Mouse (Mus musculus) MEL (cell line): ENCODE results near the gene Gde1. TPM values are rescaled to one million over a fixed set of nuclear protein-coding genes. Genes with fewer than 3 reads are reported as not detected.

Experiments
- DNase-seq: peaks from one replicate; pipeline ENCODE4 v3.0.0; 2011; ENCODE audit warnings: low read depth, low spot score
- H3K27ac ChIP-seq: 2 replicates; pipeline ENCODE4 v1.5.1; 2012; ENCODE audit warnings: low read depth, mild to moderate bottlenecking, control low read depth, low read length, moderate library complexity; ENCODE audit not compliant: control insufficient read depth
- H3K27me3 ChIP-seq, 2 experiments: fragments of 150-350 bp in 1 of 2; sonication (generic) in 1 of 2; 2 replicates each; pipeline ENCODE4 v1.6.1; 2012; ENCODE audit warnings: low read length in 2 of 2, mild to moderate bottlenecking in 2 of 2, improper control_type of control experiment in 1 of 2, moderate library complexity in 1 of 2; ENCODE audit not compliant: insufficient read depth in 2 of 2, control insufficient read depth in 1 of 2
- H3K36me3 ChIP-seq, 2 experiments: 2 replicates each; pipeline ENCODE4 v1.6.1; 2012 to 2014; ENCODE audit warnings: low read length in 2 of 2, improper control_type of control experiment in 1 of 2, inconsistent platforms in 1 of 2, mild to moderate bottlenecking in 1 of 2; ENCODE audit not compliant: insufficient read depth in 2 of 2, control insufficient read depth in 1 of 2
- H3K4me1 ChIP-seq, 2 experiments: fragments of 150-350 bp in 1 of 2; sonication (generic) in 1 of 2; 2 replicates each; pipeline ENCODE4 v1.6.1; 2012; ENCODE audit warnings: low read length in 2 of 2, improper control_type of control experiment in 1 of 2, mild to moderate bottlenecking in 1 of 2; ENCODE audit not compliant: insufficient read depth in 2 of 2, control insufficient read depth in 1 of 2
- H3K4me3 ChIP-seq, 2 experiments: fragments of 150-350 bp in 1 of 2; sonication (generic) in 1 of 2; 2 replicates each; pipeline ENCODE4 v1.5.1; 2012; ENCODE audit warnings: low read depth in 2 of 2, low read length in 2 of 2, mild to moderate bottlenecking in 2 of 2, moderate library complexity in 2 of 2, control low read depth in 1 of 2, improper control_type of control experiment in 1 of 2; ENCODE audit not compliant: control insufficient read depth in 1 of 2, insufficient read depth in 1 of 2
- H3K79me2 ChIP-seq: 2 replicates; pipeline ENCODE4 v1.6.1; 2012; ENCODE audit warnings: mild to moderate bottlenecking, low read length, moderate library complexity; ENCODE audit not compliant: control insufficient read depth, poor library complexity, insufficient read depth
- H3K9ac ChIP-seq: 2 replicates; pipeline ENCODE4 v1.6.1; 2012; ENCODE audit warnings: low read depth, mild to moderate bottlenecking, control low read depth, low read length, moderate library complexity; ENCODE audit not compliant: control insufficient read depth, poor library complexity, severe bottlenecking
- H3K9me3 ChIP-seq: fragments of 150-350 bp; sonication (generic); replicated peaks from 2 replicates; pipeline ENCODE4 v1.6.1; 2012; ENCODE audit warnings: mild to moderate bottlenecking, low read length, improper control_type of control experiment, moderate library complexity; ENCODE audit not compliant: insufficient read depth
- BHLHE40 ChIP-seq: IDR thresholded peaks from 2 replicates; pipeline ENCODE4 v1.6.1; 2012; ENCODE audit warnings: low read depth, mild to moderate bottlenecking, inconsistent platforms, low read length, improper control_type of control experiment, borderline replicate concordance
- CHD1 ChIP-seq: IDR thresholded peaks from 2 replicates; pipeline ENCODE4 v1.6.1; 2012; ENCODE audit warnings: low read depth, mild to moderate bottlenecking, inconsistent platforms, low read length, improper control_type of control experiment
- CHD2 ChIP-seq: IDR thresholded peaks from 2 replicates; pipeline ENCODE4 v1.6.1; 2011; ENCODE audit warnings: low read length, improper control_type of control experiment
- EP300 ChIP-seq, 2 experiments: IDR thresholded peaks; 2 replicates each; pipeline ENCODE4 v1.6.1; 2011; ENCODE audit warnings: improper control_type of control experiment in 2 of 2, low read length in 2 of 2, low read depth in 1 of 2, mild to moderate bottlenecking in 1 of 2
- ETS1 ChIP-seq: IDR thresholded peaks from 2 replicates; pipeline ENCODE4 v1.6.1; 2012; ENCODE audit warnings: low read depth, mild to moderate bottlenecking, inconsistent platforms, low read length, improper control_type of control experiment, moderate library complexity
- HCFC1 ChIP-seq: IDR thresholded peaks from 2 replicates; pipeline ENCODE4 v1.6.1; 2012; ENCODE audit warnings: low read depth, mild to moderate bottlenecking, inconsistent platforms, low read length, improper control_type of control experiment, moderate library complexity
- JUND ChIP-seq: IDR thresholded peaks from 2 replicates; pipeline ENCODE4 v1.6.1; 2011; ENCODE audit warnings: low read depth, mild to moderate bottlenecking, improper control_type of control experiment, low read length
- MAFK ChIP-seq: IDR thresholded peaks from 2 replicates; pipeline ENCODE4 v1.6.1; 2011; ENCODE audit warnings: low read depth, mild to moderate bottlenecking, low read length, improper control_type of control experiment, borderline replicate concordance
- MAX ChIP-seq: IDR thresholded peaks from 2 replicates; pipeline ENCODE4 v1.6.1; 2011; ENCODE audit warnings: low read length, improper control_type of control experiment
- MAZ ChIP-seq: IDR thresholded peaks from 2 replicates; pipeline ENCODE4 v1.6.1; 2012; ENCODE audit warnings: low read depth, mild to moderate bottlenecking, inconsistent platforms, low read length, improper control_type of control experiment
- MEF2A ChIP-seq: IDR thresholded peaks from 2 replicates; pipeline ENCODE4 v1.6.1; 2014; ENCODE audit warnings: low read depth, mild to moderate bottlenecking, inconsistent platforms, low read length, improper control_type of control experiment; ENCODE audit not compliant: poor library complexity, insufficient replicate concordance, severe bottlenecking; ENCODE audit errors: extremely low read depth
- MXI1 ChIP-seq: IDR thresholded peaks from 2 replicates; pipeline ENCODE4 v1.6.1; 2011; ENCODE audit warnings: mild to moderate bottlenecking, low read depth, low read length, improper control_type of control experiment
- MYC ChIP-seq: IDR thresholded peaks from 2 replicates; pipeline ENCODE4 v1.6.1; 2011; ENCODE audit warnings: low read depth, mild to moderate bottlenecking, low read length, improper control_type of control experiment, moderate library complexity
- NELFE ChIP-seq: IDR thresholded peaks from 2 replicates; pipeline ENCODE4 v1.6.1; 2011; ENCODE audit warnings: low read depth, low read length, improper control_type of control experiment
- POLR2A ChIP-seq, 2 experiments: IDR thresholded peaks; 2 replicates each; pipeline ENCODE4 v1.6.1; 2011 to 2012; ENCODE audit warnings: low read length in 2 of 2, mild to moderate bottlenecking in 2 of 2, control low read depth in 1 of 2, improper control_type of control experiment in 1 of 2, low read depth in 1 of 2, moderate library complexity in 1 of 2; ENCODE audit not compliant: control insufficient read depth in 1 of 2, insufficient read depth in 1 of 2, poor library complexity in 1 of 2
- POLR2AphosphoS2 ChIP-seq: IDR thresholded peaks from 2 replicates; pipeline ENCODE4 v1.6.1; 2011; ENCODE audit warnings: low read length, improper control_type of control experiment
- POLR2AphosphoS5 ChIP-seq: IDR thresholded peaks from 2 replicates; pipeline ENCODE4 v1.6.1; 2012; ENCODE audit warnings: low read depth, borderline replicate concordance, mild to moderate bottlenecking, inconsistent platforms, low read length, moderate library complexity, mixed read lengths
- RCOR1 ChIP-seq: IDR thresholded peaks from 2 replicates; pipeline ENCODE4 v1.6.1; 2012; ENCODE audit warnings: low read depth, mild to moderate bottlenecking, inconsistent platforms, low read length, improper control_type of control experiment
- SIN3A ChIP-seq: IDR thresholded peaks from 2 replicates; pipeline ENCODE4 v1.6.1; 2012; ENCODE audit warnings: low read length, improper control_type of control experiment, inconsistent platforms
- SMC3 ChIP-seq: IDR thresholded peaks from 2 replicates; pipeline ENCODE4 v1.6.1; 2011; ENCODE audit warnings: low read depth, low read length, improper control_type of control experiment
- TAL1 ChIP-seq: IDR thresholded peaks from 2 replicates; pipeline ENCODE4 v1.6.1; 2012; ENCODE audit warnings: mild to moderate bottlenecking, inconsistent platforms, low read length, moderate library complexity, mixed read lengths
- TBP ChIP-seq: IDR thresholded peaks from 2 replicates; pipeline ENCODE4 v1.8.0; 2011; ENCODE audit warnings: low read depth, low read length, improper control_type of control experiment
- TCF12 ChIP-seq: IDR thresholded peaks from 2 replicates; pipeline ENCODE4 v1.6.1; 2014; ENCODE audit warnings: low read depth, mild to moderate bottlenecking, inconsistent platforms, low read length, improper control_type of control experiment, moderate library complexity
- UBTF ChIP-seq: IDR thresholded peaks from 2 replicates; pipeline ENCODE4 v1.6.1; 2012; ENCODE audit warnings: low read depth, mild to moderate bottlenecking, inconsistent platforms, low read length, improper control_type of control experiment, moderate library complexity, borderline replicate concordance; ENCODE audit not compliant: insufficient read depth
- USF1 ChIP-seq: IDR thresholded peaks from 2 replicates; pipeline ENCODE4 v1.6.1; 2014; ENCODE audit warnings: low read depth, mild to moderate bottlenecking, inconsistent platforms, low read length, improper control_type of control experiment, moderate library complexity
- USF2 ChIP-seq, 2 experiments: IDR thresholded peaks; 2 replicates each; pipeline ENCODE4 v1.6.1; 2011 to 2012; ENCODE audit warnings: improper control_type of control experiment in 2 of 2, low read length in 2 of 2, borderline replicate concordance in 1 of 2, inconsistent platforms in 1 of 2, low read depth in 1 of 2, mild to moderate bottlenecking in 1 of 2; ENCODE audit not compliant: insufficient read depth in 1 of 2
- ZC3H11A ChIP-seq: IDR thresholded peaks from 2 replicates; pipeline ENCODE4 v1.6.1; 2012; ENCODE audit warnings: low read depth, mild to moderate bottlenecking, inconsistent platforms, low read length, improper control_type of control experiment
- ZKSCAN1 ChIP-seq: IDR thresholded peaks from 2 replicates; pipeline ENCODE4 v1.6.1; 2012; ENCODE audit warnings: low read depth, mild to moderate bottlenecking, inconsistent platforms, low read length, improper control_type of control experiment, moderate library complexity
- ZNF384 ChIP-seq: IDR thresholded peaks from 2 replicates; pipeline ENCODE4 v1.6.1; 2012; ENCODE audit warnings: low read depth, mild to moderate bottlenecking, inconsistent platforms, low read length, improper control_type of control experiment
- polyA plus RNA-seq, 2 experiments: library from polyadenylated mRNA; stranded (reverse) in 1 of 2; unstranded in 1 of 2; fragments of >175 nt in 1 of 2; fragments of >200 nt in 1 of 2; gene quantifications; 2 replicates each; pipeline versions ENCODE4 v1.2.1 to v1.2.4; 2012; ENCODE audit warnings: low replicate concordance in 2 of 2, low read depth in 1 of 2; ENCODE audit not compliant: insufficient read length in 2 of 2, insufficient read depth in 1 of 2, missing spikeins in 1 of 2
- total RNA-seq: library from RNA; depleted of rRNA; stranded (reverse); fragments of 300-350 nt; gene quantifications from 2 replicates; pipeline ENCODE4 v1.2.3, GENCODE M21; 2012

Gde1 gene
- total and polyA plus RNA-seq, 3 experiments, result 38.1 to 39.8 TPM; not detected in 1

- Histone ChIP-seq H3K9me3 (no peaks in the 10 kb centered on the region), H3K9ac (no peak overlapping the region), H3K27ac (no peak overlapping the region), H3K36me3 (no peaks in the 10 kb centered on the region), H3K79me2 (no peaks in the 10 kb centered on the region), H3K4me3 (no peak overlapping the region), H3K4me1 (no peaks in the 10 kb centered on the region), H3K27me3 (peaks cover 0 to 3% of the 10 kb centered on the region in 2 experiments; a peak in 2 of 4 replicates)
- TF ChIP-seq MYC (no peak), POLR2AphosphoS2 (no peak), MAFK (no peak), ZC3H11A (no peak), TBP (no peak), POLR2A (IDR thresholded peaks at IDR 0.05; ENCODE audit: control insufficient read depth in 1 of 2, insufficient read depth in 1 of 2, low read depth in 1 of 2, low read length in 2 of 2, poor library complexity in 1 of 2) (no peak), USF2 (IDR thresholded peaks at IDR 0.05; ENCODE audit: borderline replicate concordance in 1 of 2, insufficient read depth in 1 of 2, low read depth in 1 of 2, low read length in 2 of 2) (no peak), UBTF (no peak), JUND (no peak), MAZ (no peak), USF1 (no peak), TCF12 (no peak), RCOR1 (no peak), ETS1 (no peak)
- DNase-seq, result no peak
Measured at GRCm38 (mm10) chr7:118667773-118668172, 37.8 kb downstream of the Gde1 start.

DNA sequence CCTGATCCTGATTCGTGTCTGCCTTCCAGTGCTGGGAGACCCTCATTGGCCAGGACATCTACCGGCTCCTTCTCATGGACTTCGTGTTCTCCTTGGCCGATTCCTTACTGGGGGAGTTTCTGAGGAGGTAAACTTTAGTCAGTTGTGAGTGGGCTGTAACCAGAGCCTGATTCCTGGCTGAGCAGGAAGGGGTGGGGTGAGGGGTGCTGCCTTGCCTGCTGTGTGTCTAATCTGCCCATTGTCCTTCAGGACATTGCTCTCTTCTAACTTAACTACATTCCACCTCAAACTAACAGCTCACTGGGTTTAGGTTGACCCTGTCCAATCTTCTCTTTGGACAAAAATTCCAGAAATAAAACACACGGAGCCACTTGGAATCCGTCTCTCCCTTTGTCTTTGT, 48.8 kb downstream of the Gde1 start:
- no peak overlapping the region for H3K4me3 ChIP-seq
- TF ChIP-seq BHLHE40, result no peak
- TF ChIP-seq ZNF384, result no peak
- no peak for TF ChIP-seq CHD2
- no peak for TF ChIP-seq MEF2A
- no peak for TF ChIP-seq MXI1
- TF ChIP-seq UBTF, result no peak
- TF ChIP-seq SIN3A, result no peak
- TF ChIP-seq POLR2AphosphoS5, result no peak
- TF ChIP-seq TCF12, result no peak
- no peak for TF ChIP-seq SMC3
- TF ChIP-seq EP300 (IDR thresholded peaks at IDR 0.05; ENCODE audit: low read depth in 1 of 2, low read length in 2 of 2), result no peak
- no peak for TF ChIP-seq HCFC1
- TF ChIP-seq TAL1, result no peak
- TF ChIP-seq MAZ, result no peak
- TF ChIP-seq NELFE, result no peak
- TF ChIP-seq USF2 (IDR thresholded peaks at IDR 0.05; ENCODE audit: borderline replicate concordance in 1 of 2, insufficient read depth in 1 of 2, low read depth in 1 of 2, low read length in 2 of 2), result no peak
- no peak for TF ChIP-seq TBP
- no peak for TF ChIP-seq CHD1
- TF ChIP-seq MAX, result no peak
- TF ChIP-seq ZKSCAN1, result no peak
- TF ChIP-seq, all 39 proteins: peak for 0
- Histone ChIP-seq H3K79me2 (no peaks in the 10 kb centered on the region), H3K27ac (no peak overlapping the region), H3K9me3 (no peaks in the 10 kb centered on the region), H3K9ac (no peak overlapping the region), H3K27me3 (no peaks in the 10 kb centered on the region), H3K4me1 (no peaks in the 10 kb centered on the region), H3K36me3 (no peaks in the 10 kb centered on the region)
- DNase-seq, result no peak
